Mouse (Mus musculus): ENCODE results near the gene Nanog. TPM values are rescaled to one million over a fixed set of nuclear protein-coding genes. Genes with fewer than 3 reads are reported as not detected.

Nanog gene
- polyA plus RNA-seq (2015; fragmentation: Nextera tagmentation; extraction: Ambion mirVana), result 0.08 and 0.25 TPM in 2 replicates

DNA sequence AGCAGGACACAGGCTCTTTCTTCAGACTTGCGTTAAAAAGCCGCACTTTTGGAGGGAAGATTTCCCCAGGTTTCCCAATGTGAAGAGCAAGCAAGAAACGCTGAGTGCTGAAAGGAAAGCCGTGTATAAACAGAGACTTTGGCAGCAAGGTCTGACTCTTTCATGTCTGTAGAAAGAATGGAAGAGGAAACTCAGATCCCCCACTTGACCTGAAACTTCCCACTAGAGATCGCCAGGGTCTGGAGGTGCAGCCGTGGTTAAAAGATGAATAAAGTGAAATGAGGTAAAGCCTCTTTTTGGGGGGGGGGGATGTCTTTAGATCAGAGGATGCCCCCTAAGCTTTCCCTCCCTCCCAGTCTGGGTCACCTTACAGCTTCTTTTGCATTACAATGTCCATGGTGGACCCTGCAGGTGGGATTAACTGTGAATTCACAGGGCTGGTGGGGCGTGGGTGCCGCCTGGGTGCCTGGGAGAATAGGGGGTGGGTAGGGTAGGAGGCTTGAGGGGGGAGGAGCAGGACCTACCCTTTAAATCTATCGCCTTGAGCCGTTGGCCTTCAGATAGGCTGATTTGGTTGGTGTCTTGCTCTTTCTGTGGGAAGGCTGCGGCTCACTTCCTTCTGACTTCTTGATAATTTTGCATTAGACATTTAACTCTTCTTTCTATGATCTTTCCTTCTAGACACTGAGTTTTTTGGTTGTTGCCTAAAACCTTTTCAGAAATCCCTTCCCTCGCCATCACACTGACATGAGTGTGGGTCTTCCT lies at the start of gene Nanog:
Gene Nanog (plus strand): TSS at position 454 of the 765 bp plus-strand sequence.

Other genes with a start within 250 kb of the Nanog start
- gene Rimklb, start 208.7 kb upstream of the Nanog start, polyA plus RNA-seq (2015; fragmentation: Nextera tagmentation; extraction: Ambion mirVana), result 2.1 and 2.8 TPM in 2 replicates
- gene Mfap5, start 201.6 kb upstream of the Nanog start, polyA plus RNA-seq (2015; fragmentation: Nextera tagmentation; extraction: Ambion mirVana), result 287 and 449 TPM in 2 replicates
- gene Aicda, start 153.7 kb upstream of the Nanog start, polyA plus RNA-seq (2015; fragmentation: Nextera tagmentation; extraction: Ambion mirVana), result not detected in 2 replicates
- gene Apobec1, start 105.0 kb upstream of the Nanog start, polyA plus RNA-seq (2015; fragmentation: Nextera tagmentation; extraction: Ambion mirVana), result 6.3 and 9.7 TPM in 2 replicates
- gene Gdf3, start 97.4 kb upstream of the Nanog start, polyA plus RNA-seq (2015; fragmentation: Nextera tagmentation; extraction: Ambion mirVana), result 0.69 TPM in 1 of 2 replicates, not detected in the other
- gene Dppa3, start 81.1 kb upstream of the Nanog start, polyA plus RNA-seq (2015; fragmentation: Nextera tagmentation; extraction: Ambion mirVana), result 0.41 and 0.44 TPM in 2 replicates
- gene Slc2a3, start 94.2 kb downstream of the Nanog start, polyA plus RNA-seq (2015; fragmentation: Nextera tagmentation; extraction: Ambion mirVana), result 16.5 and 31.8 TPM in 2 replicates
- gene Foxj2, start 112.4 kb downstream of the Nanog start, polyA plus RNA-seq (2015; fragmentation: Nextera tagmentation; extraction: Ambion mirVana), result 4.2 and 4.8 TPM in 2 replicates
- gene C3ar1, start 148.7 kb downstream of the Nanog start, polyA plus RNA-seq (2015; fragmentation: Nextera tagmentation; extraction: Ambion mirVana), result 4.9 and 5.8 TPM in 2 replicates
- 46.9 and 49.3 TPM in 2 replicates for gene Necap1, start 167.0 kb downstream of the Nanog start, polyA plus RNA-seq (2015; fragmentation: Nextera tagmentation; extraction: Ambion mirVana)
- 5.3 and 6.7 TPM in 2 replicates for gene Clec4a1, start 214.4 kb downstream of the Nanog start, polyA plus RNA-seq (2015; fragmentation: Nextera tagmentation; extraction: Ambion mirVana)
- 5.9 and 7.1 TPM in 2 replicates for gene Clec4a3, start 245.0 kb downstream of the Nanog start, polyA plus RNA-seq (2015; fragmentation: Nextera tagmentation; extraction: Ambion mirVana)

Data from adrenal gland, postnatal 0 days (tissue).